Mouse (Mus musculus) lung, embryonic 14.5 days (tissue): ENCODE data around the gene Cd59b. TPM values are rescaled to one million over a fixed set of nuclear protein-coding genes. Genes with fewer than 3 reads are reported as not detected.
"Not testable (repeated sequence)": the region's sequence is repeated elsewhere in the genome, so short reads cannot be mapped to it uniquely, and the experiment has no call there.

Source experiments
- ATAC-seq: fragments of 200-750 bp; cut with Nextera tagmentation; 2 replicates; pipeline ENCODE4 v1.8.0; 2017; ENCODE audit warnings: mild to moderate bottlenecking, moderate TSS enrichment, moderate library complexity; ENCODE audit not compliant: insufficient read depth
- DNase-seq: peaks from one replicate; pipeline ENCODE4 v3.0.0-alpha.2; 2015
- H3K27ac ChIP-seq: fragments of 300-500 bp; sonication (generic); 2 replicates; pipeline ENCODE4 v1.5.1; 2014; ENCODE audit warnings: low read depth, mild to moderate bottlenecking, moderate library complexity
- H3K27me3 ChIP-seq: fragments of 300-500 bp; sonication (generic); 2 replicates; pipeline ENCODE4 v1.6.1; 2014; ENCODE audit warnings: low read length, control low read depth; ENCODE audit not compliant: insufficient read depth
- H3K36me3 ChIP-seq: fragments of 300-500 bp; sonication (generic); 2 replicates; pipeline ENCODE4 v1.6.1; 2014; ENCODE audit warnings: control low read depth; ENCODE audit not compliant: insufficient read depth
- H3K4me1 ChIP-seq: fragments of 300-500 bp; sonication (generic); 2 replicates; pipeline ENCODE4 v1.6.1; 2014; ENCODE audit warnings: antibody characterized with exemption, control low read depth; ENCODE audit not compliant: insufficient read depth
- H3K4me2 ChIP-seq: fragments of 300-500 bp; sonication (generic); 2 replicates; pipeline ENCODE4 v1.6.1; 2014; ENCODE audit warnings: mild to moderate bottlenecking
- H3K4me3 ChIP-seq: fragments of 300-500 bp; sonication (generic); 2 replicates; pipeline ENCODE4 v1.5.1; 2014; ENCODE audit warnings: low read depth, low read length
- H3K9ac ChIP-seq: fragments of 300-500 bp; sonication (generic); 2 replicates; pipeline ENCODE4 v1.6.1; 2014
- H3K9me3 ChIP-seq: fragments of 300-500 bp; sonication (generic); 2 replicates; pipeline ENCODE4 v1.6.1; 2016; ENCODE audit warnings: low read depth, low read length, control low read depth
- CTCF ChIP-seq: IDR thresholded peaks from 2 replicates; pipeline ENCODE4 v1.5.1; 2016; ENCODE audit warnings: antibody characterized with exemption, low read depth
- WGBS: fragments of 180-500 bp; shearing (Covaris S2); extraction: QIAGEN DNeasy Blood & Tissue Kit; methylation state at CpG from one replicate; pipeline ENCODE4 v1.1.7; 2014; 5-methylcytosine and 5-hydroxymethylcytosine counted together
- polyA plus RNA-seq: library from polyadenylated mRNA; unstranded; fragments of >200 nt; fragmentation: Nextera tagmentation; extraction: Ambion mirVana; gene quantifications from 2 replicates; pipeline ENCODE4 v1.2.1, GENCODE M21; 2014

Gene Cd59b
- polyA plus RNA-seq, 1 experiment from 2014 or later: 4.5 TPM

- ATAC-seq (no peak), DNase-seq (no peak)
- H3K36me3 ChIP-seq: peaks cover 21% of the 10 kb centered on the region
- no peak overlapping the region for H3K4me2 ChIP-seq
- no peak overlapping the region for H3K9ac ChIP-seq
- H3K27me3 ChIP-seq: no peaks in the 10 kb centered on the region
- 67% methylated on average over 2 of the region's 2 CpGs for WGBS
- TF ChIP-seq CTCF: no peak
- no peak overlapping the region for H3K4me3 ChIP-seq
- no peaks in the 10 kb centered on the region for H3K4me1 ChIP-seq
- H3K27ac ChIP-seq: no peak overlapping the region
- no peaks in the 10 kb centered on the region for H3K9me3 ChIP-seq
Observed at GRCm38 (mm10) chr2:104064152-104064551, 5.5 kb upstream of the Cd59b start.

- H3K9me3 ChIP-seq, H3K9ac ChIP-seq, H3K27me3 ChIP-seq, H3K4me2 ChIP-seq, H3K27ac ChIP-seq, ATAC-seq, DNase-seq, H3K4me1 ChIP-seq, H3K4me3 ChIP-seq: not testable (repeated sequence)
- WGBS: 82% methylated on average over 6 of the region's 6 CpGs
- peaks cover 15% of the 10 kb centered on the region; the same call in 1 of the 2 replicates for H3K36me3 ChIP-seq
Observed at GRCm38 (mm10) chr2:104065526-104065925, 4.1 kb upstream of the Cd59b start, which contains the start of gene Gm10912. TSS of gene Gm10912 (plus strand) at chr2:104065826.

- H3K9me3 ChIP-seq, H3K4me3 ChIP-seq, H3K4me2 ChIP-seq, DNase-seq, H3K36me3 ChIP-seq, H3K9ac ChIP-seq, H3K4me1 ChIP-seq, ATAC-seq, H3K27ac ChIP-seq, H3K27me3 ChIP-seq: not testable (repeated sequence)
- 58% methylated on average over 7 of the region's 7 CpGs for WGBS
Observed at GRCm38 (mm10) chr2:104068450-104068849, 1.2 kb upstream of the Cd59b start, which contains the start of gene Gm10799. TSS of gene Gm10799 (minus strand) at chr2:104068550.

GRCm38 (mm10) chr2:104078285-104078684 lies 8.6 kb downstream of the Cd59b start:
- not testable (repeated sequence) for H3K4me1 ChIP-seq, DNase-seq, H3K27ac ChIP-seq, H3K9ac ChIP-seq, H3K4me2 ChIP-seq, H3K4me3 ChIP-seq, H3K27me3 ChIP-seq, H3K9me3 ChIP-seq, H3K36me3 ChIP-seq
- ATAC-seq: 0 out of 2 replicates have a peak, but pooled peaks have one; percentile 44
- WGBS: 28% methylated on average over 4 of the region's 5 CpGs

GRCm38 (mm10) chr2:104081436-104082050 lies 11.9 kb downstream of the Cd59b start:
- not testable (repeated sequence) for H3K9ac ChIP-seq, H3K36me3 ChIP-seq, DNase-seq, H3K9me3 ChIP-seq, H3K27ac ChIP-seq, H3K4me3 ChIP-seq, H3K4me2 ChIP-seq, H3K4me1 ChIP-seq, ATAC-seq, H3K27me3 ChIP-seq
- no CpG with 5 or more reads among the region's 1 CpGs for WGBS

- no peak for ATAC-seq
- H3K9me3 ChIP-seq: no peaks in the 10 kb centered on the region
- H3K4me3 ChIP-seq: no peak overlapping the region
- no peaks in the 10 kb centered on the region for H3K27me3 ChIP-seq
- no peak overlapping the region for H3K4me2 ChIP-seq
- no peak for DNase-seq
- H3K36me3 ChIP-seq: no peaks in the 10 kb centered on the region
- no peak overlapping the region for H3K27ac ChIP-seq
- H3K4me1 ChIP-seq: no peaks in the 10 kb centered on the region
- no peak for TF ChIP-seq CTCF
- no peak overlapping the region for H3K9ac ChIP-seq
Observed at GRCm38 (mm10) chr2:104082474-104082873, 12.8 kb downstream of the Cd59b start.

- H3K27ac ChIP-seq, H3K4me2 ChIP-seq, H3K27me3 ChIP-seq, DNase-seq, H3K4me3 ChIP-seq, H3K9ac ChIP-seq, H3K36me3 ChIP-seq, ATAC-seq, H3K4me1 ChIP-seq, H3K9me3 ChIP-seq: not testable (repeated sequence)
Observed at GRCm38 (mm10) chr2:104084027-104084426, 14.4 kb downstream of the Cd59b start.

- H3K4me2 ChIP-seq, H3K9me3 ChIP-seq, H3K4me1 ChIP-seq, H3K4me3 ChIP-seq, H3K27me3 ChIP-seq, H3K27ac ChIP-seq, H3K36me3 ChIP-seq, ATAC-seq, DNase-seq, H3K9ac ChIP-seq: not testable (repeated sequence)
- WGBS: 90% methylated on average over 1 of the region's 1 CpGs
Observed at GRCm38 (mm10) chr2:104087562-104087961, 17.9 kb downstream of the Cd59b start.
